Mouse (Mus musculus): ENCODE data around the gene Pcyt2.

The Pcyt2 gene

GRCm38 (mm10) chr11:120620195-120620594 is 2.5 kb upstream of the Pcyt2 start:
- in situ Hi-C loops (cut with MboI; ENCODE audit: unreplicated experiment in 2 of 2): loop anchor here (5.0 to 25.0 kb wide), 4 partner anchors 62 to 167 kb away; partner anchors contain the start of genes Cenpx (in 2 of the 2), Lrrc45 (in 2 of the 2), Dus1l (in 1 of the 2) and Gps1 (in 1 of the 2)

- in situ Hi-C loops (cut with MboI; ENCODE audit: unreplicated experiment in 2 of 2): loop anchor here (5.0 to 25.0 kb wide), 4 partner anchors 37 to 168 kb away; partner anchors contain the start of genes Arhgdia (in 1 of the 2), Dus1l (in 1 of the 2), Gps1 (in 1 of the 2) and Rfng (in 1 of the 2)
These were observed 1.1 kb upstream of the Pcyt2 start for GRCm38 (mm10) chr11:120618619-120619535.

- in situ Hi-C loops (cut with MboI; ENCODE audit: unreplicated experiment in 2 of 2): loop anchor here (5.0 to 25.0 kb wide), 4 partner anchors 34 to 171 kb away; partner anchors contain the start of genes Arhgdia (in 1 of the 2), Dus1l (in 1 of the 2), Gps1 (in 1 of the 2) and Rfng (in 1 of the 2)
These were observed 980 bp downstream of the Pcyt2 start for GRCm38 (mm10) chr11:120616617-120617294.

GRCm38 (mm10) chr11:120615606-120616203 is 2.0 kb downstream of the Pcyt2 start:
- in situ Hi-C loops (cut with MboI; ENCODE audit: unreplicated experiment in 2 of 2): loop anchor here (5.0 to 25.0 kb wide), 4 partner anchors 33 to 172 kb away; partner anchors contain the start of genes Arhgdia (in 1 of the 2), Dus1l (in 1 of the 2), Gps1 (in 1 of the 2) and Rfng (in 1 of the 2)

- in situ Hi-C loops (cut with MboI; ENCODE audit: unreplicated experiment in 2 of 2): loop anchor here (5.0 to 25.0 kb wide), 4 partner anchors 33 to 172 kb away; partner anchors contain the start of genes Arhgdia (in 1 of the 2), Dus1l (in 1 of the 2), Gps1 (in 1 of the 2) and Rfng (in 1 of the 2)
These were observed 2.6 kb downstream of the Pcyt2 start for GRCm38 (mm10) chr11:120615167-120615566.

- in situ Hi-C loops (cut with MboI; ENCODE audit: unreplicated experiment in 2 of 2): loop anchor here in 1 of 2 experiments (25.0 kb wide), 1 partner anchor 173 kb away; the partner anchor contains the start of genes Dus1l, Gps1 and Rfng
These were observed 3.8 kb downstream of the Pcyt2 start for GRCm38 (mm10) chr11:120613976-120614375.

- in situ Hi-C loops (cut with MboI; ENCODE audit: unreplicated experiment in 2 of 2): loop anchor here in 1 of 2 experiments (25.0 kb wide), 1 partner anchor 174 kb away; the partner anchor contains the start of genes Dus1l, Gps1 and Rfng
These were observed 4.2 kb downstream of the Pcyt2 start for GRCm38 (mm10) chr11:120613481-120613972.

- in situ Hi-C loops (cut with MboI; ENCODE audit: unreplicated experiment in 2 of 2): loop anchor here in 1 of 2 experiments (25.0 kb wide), 1 partner anchor 175 kb away; the partner anchor contains the start of genes Dus1l, Gps1 and Rfng
These were observed 5.0 kb downstream of the Pcyt2 start for GRCm38 (mm10) chr11:120612763-120613162.

- in situ Hi-C loops (cut with MboI; ENCODE audit: unreplicated experiment in 2 of 2): loop anchor here in 1 of 2 experiments (25.0 kb wide), 1 partner anchor 177 kb away; the partner anchor contains the start of genes Dus1l, Gps1 and Rfng
These were observed 7.2 kb downstream of the Pcyt2 start for GRCm38 (mm10) chr11:120610477-120611046.

GRCm38 (mm10) chr11:120609250-120609649 is 8.5 kb downstream of the Pcyt2 start:
- in situ Hi-C loops (cut with MboI; ENCODE audit: unreplicated experiment in 2 of 2): loop anchor here in 1 of 2 experiments (25.0 kb wide), 1 partner anchor 178 kb away; the partner anchor contains the start of genes Dus1l, Gps1 and Rfng

GRCm38 (mm10) chr11:120608241-120609034 is 9.3 kb downstream of the Pcyt2 start, which contains the start of gene Npb:
Gene Npb (plus strand): TSS chr11:120608477.
- in situ Hi-C loops (cut with MboI; ENCODE audit: unreplicated experiment in 2 of 2): loop anchor here in 1 of 2 experiments (25.0 kb wide), 1 partner anchor 179 kb away; the partner anchor contains the start of genes Dus1l, Gps1 and Rfng

GRCm38 (mm10) chr11:120606764-120607163 is 11.0 kb downstream of the Pcyt2 start:
- in situ Hi-C loops (cut with MboI; ENCODE audit: unreplicated experiment in 2 of 2): loop anchor here in 1 of 2 experiments (25.0 kb wide), 1 partner anchor 181 kb away; the partner anchor contains the start of genes Dus1l, Gps1 and Rfng

GRCm38 (mm10) chr11:120605667-120606066 is 12.1 kb downstream of the Pcyt2 start:
- in situ Hi-C loops (cut with MboI; ENCODE audit: unreplicated experiment in 2 of 2): loop anchor here in 1 of 2 experiments (25.0 kb wide), 1 partner anchor 182 kb away; the partner anchor contains the start of genes Dus1l, Gps1 and Rfng

- in situ Hi-C loops (cut with MboI; ENCODE audit: unreplicated experiment in 2 of 2): loop anchor here in 1 of 2 experiments (25.0 kb wide), 1 partner anchor 184 kb away; the partner anchor contains the start of genes Dus1l, Gps1 and Rfng
These were observed 14.2 kb downstream of the Pcyt2 start for GRCm38 (mm10) chr11:120603545-120603944.

GRCm38 (mm10) chr11:120600716-120601115 is 17.0 kb downstream of the Pcyt2 start:
- in situ Hi-C loops (cut with MboI; ENCODE audit: unreplicated experiment in 2 of 2): loop anchor here in 1 of 2 experiments (25.0 kb wide), 1 partner anchor 187 kb away; the partner anchor contains the start of genes Dus1l, Gps1 and Rfng

- in situ Hi-C loops (cut with MboI; ENCODE audit: unreplicated experiment in 2 of 2): no loop called here
These were observed 18.7 kb downstream of the Pcyt2 start for GRCm38 (mm10) chr11:120598990-120599549.

GRCm38 (mm10) chr11:120598283-120598989 is 19.3 kb downstream of the Pcyt2 start, which contains the start of the genes Alyref and Anapc11:
Gene Alyref (minus strand): TSS chr11:120598365.
Gene Anapc11 (plus strand): TSS chr11:120598421.
- in situ Hi-C loops (cut with MboI; ENCODE audit: unreplicated experiment in 2 of 2): no loop called here

All from v-Abl transformed pro-B cells (cell line).